Mouse (Mus musculus) lung, postnatal 0 days (tissue): ENCODE measurements at regions not wholly inside any gene's neighbourhood (a gene's known extent, or its start where the extent isn't known, plus 50 kb on each side); places are given as distances from the start of the nearest gene placed in this dataset.

Experiments
- CTCF ChIP-seq: IDR thresholded peaks from 2 replicates; pipeline ENCODE4 v1.5.1; 2016; ENCODE audit warnings: antibody characterized with exemption, mild to moderate bottlenecking
- EP300 ChIP-seq: IDR thresholded peaks from 2 replicates; pipeline ENCODE4 v1.6.1; 2016; ENCODE audit warnings: antibody characterized with exemption, mild to moderate bottlenecking, control low read depth

DNA sequence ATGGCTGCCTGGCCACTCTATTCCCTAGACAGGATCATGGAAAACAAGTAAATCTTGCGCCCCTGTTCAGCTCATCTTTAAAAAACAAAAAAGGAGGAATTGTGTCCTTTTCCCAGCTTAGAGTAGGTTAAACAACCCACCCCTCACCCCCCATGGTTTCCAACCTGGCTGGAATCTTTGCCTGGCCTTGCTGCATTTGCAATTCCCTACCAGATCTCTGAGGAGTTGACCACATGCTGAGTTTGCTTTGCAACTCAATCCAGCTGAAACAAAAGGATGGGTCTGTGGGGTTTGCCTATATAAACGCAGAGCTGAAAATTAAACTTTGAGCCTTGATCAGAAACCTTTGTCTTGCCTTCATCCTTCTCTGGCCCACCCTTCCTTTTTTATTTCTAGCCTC is 78.2 kb upstream of the Mroh9 start:
- TF ChIP-seq CTCF, result no peak
- TF ChIP-seq EP300, result no peak
